Mouse (Mus musculus) liver, adult 2 months (tissue): Measurements from ENCODE around the gene Hmcn2. TPM values are rescaled to one million over a fixed set of nuclear protein-coding genes. Genes with fewer than 3 reads are reported as not detected.

Source experiments
- DNase-seq: peaks from one replicate; pipeline ENCODE4 v3.0.0-alpha.2; 2011; ENCODE audit warnings: low read depth, low spot score; ENCODE audit errors: extremely low read depth
- H3K27ac ChIP-seq: fragments of 200-500 bp; replicated peaks from 2 replicates; pipeline ENCODE4 v1.5.1; 2012; ENCODE audit warnings: low read depth, mild to moderate bottlenecking, control low read depth, inconsistent platforms, low read length; ENCODE audit not compliant: insufficient read depth
- H3K27me3 ChIP-seq: fragments of 200-500 bp; 2 replicates; pipeline ENCODE4 v1.6.1; 2012; ENCODE audit warnings: mild to moderate bottlenecking, moderate library complexity, low read length, inconsistent platforms; ENCODE audit not compliant: control insufficient read depth, insufficient read depth
- H3K36me3 ChIP-seq: fragments of 200-500 bp; 2 replicates; pipeline ENCODE4 v1.6.1; 2012; ENCODE audit warnings: low read length, inconsistent platforms; ENCODE audit not compliant: control insufficient read depth, insufficient read depth
- H3K4me1 ChIP-seq: fragments of 200-500 bp; 2 replicates; pipeline ENCODE4 v1.6.1; 2011; ENCODE audit warnings: low read length; ENCODE audit not compliant: control insufficient read depth, insufficient read depth
- H3K4me3 ChIP-seq: fragments of 200-500 bp; 2 replicates; pipeline ENCODE4 v1.5.1; 2011; ENCODE audit warnings: low read depth, mild to moderate bottlenecking, control low read depth, low read length, moderate library complexity; ENCODE audit not compliant: insufficient read depth
- H3K79me2 ChIP-seq: fragments of 200-500 bp; 2 replicates; pipeline ENCODE4 v1.6.1; 2012; ENCODE audit warnings: inconsistent platforms, mild to moderate bottlenecking, low read length, moderate library complexity; ENCODE audit not compliant: control insufficient read depth, insufficient read depth
- H3K9ac ChIP-seq: fragments of 200-500 bp; 2 replicates; pipeline ENCODE4 v1.6.1; 2012; ENCODE audit warnings: low read depth, mild to moderate bottlenecking, control low read depth, inconsistent platforms, low read length
- CTCF ChIP-seq: fragments of 200-500 bp; IDR thresholded peaks from 2 replicates; pipeline ENCODE4 v1.5.1; 2011; ENCODE audit warnings: low read depth, low read length, control low read depth
- POLR2A ChIP-seq: fragments of 200-500 bp; IDR thresholded peaks from 2 replicates; pipeline ENCODE4 v1.6.1; 2011; ENCODE audit warnings: low read length, control low read depth; ENCODE audit not compliant: insufficient read depth; ENCODE audit errors: extremely low read depth
- WGBS: fragments of 180-500 bp; shearing (Covaris S2); methylation state at CpG from one replicate; pipeline ENCODE4 v1.1.7; 2018; 5-methylcytosine and 5-hydroxymethylcytosine counted together
- polyA plus RNA-seq: library from polyadenylated mRNA; depleted of rRNA; stranded (reverse); fragments of >200 nt; gene quantifications from 2 replicates; pipeline ENCODE4 v1.2.3, GENCODE M21; 2012; rRNA removed
- total RNA-seq: library from RNA; depleted of rRNA; stranded (reverse); fragments of >200 nt; gene quantifications from 2 replicates; pipeline ENCODE4 v1.2.3, GENCODE M21; 2014; rRNA removed

Hmcn2 gene
- total and polyA plus RNA-seq, 2 experiments: 0.46 to 1.8 TPM

- Histone ChIP-seq H3K4me1 (no peaks in the 10 kb centered on the region), H3K36me3 (peaks cover 76% of the 10 kb centered on the region)
These were observed 188.7 kb downstream of the Hmcn2 start for GRCm38 (mm10) chr2:31502616-31503522.

GRCm38 (mm10) chr2:31505472-31505871, 191.3 kb downstream of the Hmcn2 start:
- Histone ChIP-seq H3K4me3 (no peak overlapping the region), H3K9ac (no peak overlapping the region), H3K36me3 (peaks cover 76% of the 10 kb centered on the region), H3K4me1 (no peaks in the 10 kb centered on the region), H3K79me2 (no peaks in the 10 kb centered on the region), H3K27ac (no peak overlapping the region), H3K27me3 (no peaks in the 10 kb centered on the region)
- TF ChIP-seq CTCF (no peak), POLR2A (no peak)
- peak; percentile 33 for DNase-seq
- WGBS: 77% methylated on average over 11 of the region's 11 CpGs

More at GRCm38 (mm10) chr2:31502616-31503522, 188.7 kb downstream of the Hmcn2 start:
- no peak for TF ChIP-seq POLR2A
- TF ChIP-seq CTCF: no peak
- Histone ChIP-seq H3K9ac (no peak overlapping the region; the same call in 1 of the 2 replicates), H3K79me2 (no peaks in the 10 kb centered on the region), H3K4me3 (no peak overlapping the region), H3K27me3 (no peaks in the 10 kb centered on the region), H3K27ac (no peak overlapping the region)
- WGBS: 70% methylated on average over 15 of the region's 15 CpGs
- DNase-seq: no peak

DNA sequence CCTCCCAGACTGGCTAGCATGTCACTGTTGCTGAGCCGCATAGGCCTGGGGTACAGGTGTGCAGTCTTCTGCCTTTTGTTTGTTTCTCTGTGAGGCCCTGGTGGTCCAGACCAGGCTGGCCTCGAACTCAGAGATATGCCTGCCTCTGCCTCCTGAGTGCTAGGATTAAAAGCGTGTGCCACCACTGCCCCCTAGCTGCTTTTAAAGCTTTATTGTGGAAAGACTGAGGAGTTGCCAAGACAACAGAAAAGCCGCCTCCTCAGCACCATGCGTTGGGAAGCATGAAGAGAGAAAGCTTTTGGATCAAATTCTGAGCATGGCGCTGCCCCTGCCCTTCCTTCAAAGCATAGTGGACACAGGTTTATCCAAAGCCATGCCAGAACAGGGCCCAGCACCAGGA, 194.6 kb downstream of the Hmcn2 start:
- no peak overlapping the region for H3K9ac ChIP-seq
- H3K27me3 ChIP-seq: no peaks in the 10 kb centered on the region
- no peak overlapping the region for H3K4me3 ChIP-seq
- H3K79me2 ChIP-seq: no peaks in the 10 kb centered on the region
- H3K4me1 ChIP-seq: no peaks in the 10 kb centered on the region
- WGBS: 72% methylated on average over 6 of the region's 6 CpGs
- TF ChIP-seq CTCF (no peak; the same call in 1 of the 2 replicates), POLR2A (no peak)
- no peak overlapping the region for H3K27ac ChIP-seq
- peak; percentile 37 for DNase-seq
- peaks cover 79% of the 10 kb centered on the region for H3K36me3 ChIP-seq

Other genes starting within 250 kb of the Hmcn2 start
- gene Fnbp1, start 172.4 kb upstream of the Hmcn2 start, total RNA-seq: 5.2 and 7.4 TPM in 2 replicates
- 5.9 and 8.6 TPM in 2 replicates for gene Fnbp1, start 172.4 kb upstream of the Hmcn2 start, polyA plus RNA-seq
- 10.0 and 11.4 TPM in 2 replicates for gene Gpr107, start 162.1 kb upstream of the Hmcn2 start, total RNA-seq
- gene Gpr107, start 162.1 kb upstream of the Hmcn2 start, polyA plus RNA-seq: 6.8 and 8.3 TPM in 2 replicates
- 0.07 and 0.09 TPM in 2 replicates for gene Ncs1, start 68.6 kb upstream of the Hmcn2 start, total RNA-seq
- gene Ncs1, start 68.6 kb upstream of the Hmcn2 start, polyA plus RNA-seq: 0.07 and 0.11 TPM in 2 replicates
- 3,064 and 4,344 TPM in 2 replicates for gene Ass1, start 155.8 kb downstream of the Hmcn2 start, total RNA-seq
- 3,470 and 3,993 TPM in 2 replicates for gene Ass1, start 155.8 kb downstream of the Hmcn2 start, polyA plus RNA-seq